Mouse (Mus musculus) megakaryocyte, embryonic 14.5 days (primary cell): ENCODE measurements around the gene AI593442.

Experiments used
- FLI1 ChIP-seq: IDR thresholded peaks from 2 replicates; pipeline ENCODE4 v1.6.1; 2012; ENCODE audit warnings: low read length, inconsistent platforms, mixed read lengths
- GATA1 ChIP-seq: IDR thresholded peaks from 3 replicates; pipeline ENCODE4 v1.6.1; 2012; ENCODE audit warnings: mixed read lengths, low read length, inconsistent platforms, borderline replicate concordance

DNA sequence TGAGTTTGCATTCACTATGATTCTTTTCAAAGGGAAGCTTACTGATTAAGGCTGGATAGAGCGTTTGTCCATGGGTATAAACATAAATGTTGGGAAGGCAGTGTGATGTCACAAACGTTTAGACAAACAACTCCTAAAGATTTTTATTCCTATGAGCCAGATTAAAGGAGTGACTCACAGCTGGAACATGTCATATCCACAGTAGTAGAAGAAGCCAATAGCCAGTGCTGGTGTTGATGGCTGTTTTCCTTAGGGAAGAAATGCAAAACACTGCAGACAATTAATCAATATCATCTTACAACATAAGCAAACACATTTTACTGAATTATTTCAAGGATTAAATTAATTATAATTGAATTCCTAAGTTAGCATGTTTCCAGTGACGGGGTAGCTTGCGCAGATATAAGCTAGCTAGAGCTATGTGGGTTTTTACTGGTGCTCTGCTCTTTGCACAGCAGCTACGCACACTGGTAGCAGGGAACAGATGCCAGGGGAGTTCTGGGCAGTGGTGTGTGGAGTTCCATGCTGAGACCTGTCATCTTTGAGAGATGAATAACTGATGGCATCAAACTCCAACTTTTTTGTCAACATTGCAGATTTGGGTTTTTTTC, 29.1 kb downstream of the AI593442 start:
- TF ChIP-seq FLI1: no peak
- TF ChIP-seq GATA1: no peak
